Mouse (Mus musculus): ENCODE results near the gene Lgr4. TPM values are rescaled to one million over a fixed set of nuclear protein-coding genes. Genes with fewer than 3 reads are reported as not detected.

Lgr4 gene
- total RNA-seq, 1 experiment, result 68.9 TPM

- in situ Hi-C loops (cut with MboI; ENCODE audit: low sequenced_read_pairs in 2 of 2, unreplicated experiment in 2 of 2), result no loop called here
- Histone ChIP-seq H3K36me3 (ENCODE audit: control insufficient read depth, insufficient read depth, low read length, poor library complexity, severe bottlenecking) (peaks cover 9% of the 10 kb centered on the region), H3K4me1 (ENCODE audit: control insufficient read depth in 2 of 2, insufficient read depth in 2 of 2, low read length in 2 of 2, poor library complexity in 1 of 2) (peaks cover 2 to 21% of the 10 kb centered on the region in 2 experiments; a peak in 2 of 4 replicates), H3K27ac (ENCODE audit: insufficient read depth, low read depth, low read length, poor library complexity, severe bottlenecking) (no peak overlapping the region), H3K4me3 (ENCODE audit: insufficient read depth in 1 of 2, low read depth in 1 of 2, low read length in 2 of 2, poor library complexity in 1 of 2, severe bottlenecking in 1 of 2) (no peak overlapping the region), H3K9me3 (ENCODE audit: control insufficient read depth, insufficient read depth, low read depth, low read length) (no peaks in the 10 kb centered on the region), H3K9ac (ENCODE audit: insufficient read depth, low read depth, low read length, poor library complexity, severe bottlenecking) (no peak overlapping the region)
- TF ChIP-seq MAFK (IDR thresholded peaks at IDR 0.05; ENCODE audit: insufficient read depth, low read depth, low read length) (no peak), ZC3H11A (IDR thresholded peaks at IDR 0.05; ENCODE audit: borderline replicate concordance, low read depth, low read length) (no peak), CHD2 (IDR thresholded peaks at IDR 0.05; ENCODE audit: low read depth, low read length) (no peak), HCFC1 (IDR thresholded peaks at IDR 0.05; ENCODE audit: borderline replicate concordance, insufficient read depth, low read length) (no peak), ZNF384 (IDR thresholded peaks at IDR 0.05; ENCODE audit: low read depth, low read length) (no peak)
- no peak for DNase-seq (ENCODE audit: low read depth, low spot score)
Observed at GRCm38 (mm10) chr2:109928791-109929190, 11.3 kb downstream of the Lgr4 start.

- Histone ChIP-seq H3K36me3 (ENCODE audit: control insufficient read depth, insufficient read depth, low read length, poor library complexity, severe bottlenecking) (peaks cover 9% of the 10 kb centered on the region), H3K9me3 (ENCODE audit: control insufficient read depth, insufficient read depth, low read depth, low read length) (no peaks in the 10 kb centered on the region), H3K9ac (ENCODE audit: insufficient read depth, low read depth, low read length, poor library complexity, severe bottlenecking) (no peak overlapping the region), H3K4me3 (ENCODE audit: insufficient read depth in 1 of 2, low read depth in 1 of 2, low read length in 2 of 2, poor library complexity in 1 of 2, severe bottlenecking in 1 of 2) (no peak overlapping the region), H3K4me1 (ENCODE audit: control insufficient read depth in 2 of 2, insufficient read depth in 2 of 2, low read length in 2 of 2, poor library complexity in 1 of 2) (peaks cover 2 to 21% of the 10 kb centered on the region in 2 experiments; a peak in 2 of 4 replicates), H3K27ac (ENCODE audit: insufficient read depth, low read depth, low read length, poor library complexity, severe bottlenecking) (no peak overlapping the region)
- in situ Hi-C loops (cut with MboI; ENCODE audit: low sequenced_read_pairs in 2 of 2, unreplicated experiment in 2 of 2), result no loop called here
- DNase-seq (ENCODE audit: low read depth, low spot score), result no peak
- no peak for TF ChIP-seq ZC3H11A (IDR thresholded peaks at IDR 0.05; ENCODE audit: borderline replicate concordance, low read depth, low read length)
- TF ChIP-seq ZNF384 (IDR thresholded peaks at IDR 0.05; ENCODE audit: low read depth, low read length), result no peak
- no peak for TF ChIP-seq MAFK (IDR thresholded peaks at IDR 0.05; ENCODE audit: insufficient read depth, low read depth, low read length)
- no peak for TF ChIP-seq HCFC1 (IDR thresholded peaks at IDR 0.05; ENCODE audit: borderline replicate concordance, insufficient read depth, low read length)
- no peak for TF ChIP-seq CHD2 (IDR thresholded peaks at IDR 0.05; ENCODE audit: low read depth, low read length)
Observed at GRCm38 (mm10) chr2:109929256-109929655, 11.8 kb downstream of the Lgr4 start.

DNA sequence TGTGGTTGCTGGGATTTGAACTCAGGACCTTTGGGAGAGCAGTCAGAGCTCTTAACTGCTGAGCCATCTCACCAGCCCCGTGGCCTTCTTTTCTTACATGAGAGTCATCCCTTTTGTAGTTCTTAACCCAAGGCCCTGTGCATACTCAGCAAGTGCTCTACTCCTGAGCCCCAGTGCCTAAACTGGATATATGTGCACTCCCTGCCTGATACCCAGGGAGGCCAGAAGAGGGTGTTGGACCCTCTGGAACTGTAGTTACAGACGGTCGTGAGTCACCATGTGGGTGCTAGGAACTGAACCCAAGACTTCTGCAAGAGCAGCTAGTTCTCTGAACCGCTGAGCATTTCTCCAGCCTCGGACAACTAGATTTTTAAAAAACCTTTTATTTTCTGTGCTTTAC lies 12.9 kb downstream of the Lgr4 start:
- Histone ChIP-seq H3K9me3 (ENCODE audit: control insufficient read depth, insufficient read depth, low read depth, low read length) (no peaks in the 10 kb centered on the region), H3K36me3 (ENCODE audit: control insufficient read depth, insufficient read depth, low read length, poor library complexity, severe bottlenecking) (peaks cover 11% of the 10 kb centered on the region), H3K4me1 (ENCODE audit: control insufficient read depth in 2 of 2, insufficient read depth in 2 of 2, low read length in 2 of 2, poor library complexity in 1 of 2) (peaks cover 2 to 23% of the 10 kb centered on the region in 2 experiments; a peak in 1 of 4 replicates), H3K9ac (ENCODE audit: insufficient read depth, low read depth, low read length, poor library complexity, severe bottlenecking) (no peak overlapping the region), H3K4me3 (ENCODE audit: insufficient read depth in 1 of 2, low read depth in 1 of 2, low read length in 2 of 2, poor library complexity in 1 of 2, severe bottlenecking in 1 of 2) (no peak overlapping the region), H3K27ac (ENCODE audit: insufficient read depth, low read depth, low read length, poor library complexity, severe bottlenecking) (no peak overlapping the region)
- TF ChIP-seq ZC3H11A (IDR thresholded peaks at IDR 0.05; ENCODE audit: borderline replicate concordance, low read depth, low read length) (no peak), MAFK (IDR thresholded peaks at IDR 0.05; ENCODE audit: insufficient read depth, low read depth, low read length) (no peak), CHD2 (IDR thresholded peaks at IDR 0.05; ENCODE audit: low read depth, low read length) (no peak)
- no peak for DNase-seq (ENCODE audit: low read depth, low spot score)
- in situ Hi-C loops (cut with MboI; ENCODE audit: low sequenced_read_pairs in 2 of 2, unreplicated experiment in 2 of 2), result no loop called here

GRCm38 (mm10) chr2:109930771-109931170 lies 13.3 kb downstream of the Lgr4 start:
- Histone ChIP-seq H3K27ac (ENCODE audit: insufficient read depth, low read depth, low read length, poor library complexity, severe bottlenecking) (no peak overlapping the region), H3K4me1 (ENCODE audit: control insufficient read depth in 2 of 2, insufficient read depth in 2 of 2, low read length in 2 of 2, poor library complexity in 1 of 2) (peaks cover 2 to 20% of the 10 kb centered on the region in 2 experiments; a peak in 1 of 4 replicates), H3K9me3 (ENCODE audit: control insufficient read depth, insufficient read depth, low read depth, low read length) (no peaks in the 10 kb centered on the region), H3K4me3 (ENCODE audit: insufficient read depth in 1 of 2, low read depth in 1 of 2, low read length in 2 of 2, poor library complexity in 1 of 2, severe bottlenecking in 1 of 2) (no peak overlapping the region), H3K9ac (ENCODE audit: insufficient read depth, low read depth, low read length, poor library complexity, severe bottlenecking) (no peak overlapping the region), H3K36me3 (ENCODE audit: control insufficient read depth, insufficient read depth, low read length, poor library complexity, severe bottlenecking) (peaks cover 9% of the 10 kb centered on the region)
- in situ Hi-C loops (cut with MboI; ENCODE audit: low sequenced_read_pairs in 2 of 2, unreplicated experiment in 2 of 2), result no loop called here
- no peak for DNase-seq (ENCODE audit: low read depth, low spot score)
- TF ChIP-seq CHD2 (IDR thresholded peaks at IDR 0.05; ENCODE audit: low read depth, low read length), result no peak
- no peak for TF ChIP-seq ZC3H11A (IDR thresholded peaks at IDR 0.05; ENCODE audit: borderline replicate concordance, low read depth, low read length)
- TF ChIP-seq ZNF384 (IDR thresholded peaks at IDR 0.05; ENCODE audit: low read depth, low read length), result no peak
- TF ChIP-seq HCFC1 (IDR thresholded peaks at IDR 0.05; ENCODE audit: borderline replicate concordance, insufficient read depth, low read length), result no peak
- no peak for TF ChIP-seq MAFK (IDR thresholded peaks at IDR 0.05; ENCODE audit: insufficient read depth, low read depth, low read length)
